Mouse (Mus musculus) heart, postnatal 0 days (tissue): ENCODE data around the gene Rac2. TPM values are rescaled to one million over a fixed set of nuclear protein-coding genes. Genes with fewer than 3 reads are reported as not detected.
A peak's percentile ranks its signal among the peaks of the same experiment; 100 is the strongest.

Experiments
- ATAC-seq: fragments of 200-750 bp; cut with Nextera tagmentation; 2 replicates; pipeline ENCODE4 v1.8.0; 2017; ENCODE audit warnings: low read depth, moderate number of reproducible peaks, moderate library complexity; ENCODE audit not compliant: insufficient read depth
- DNase-seq: peaks from one replicate; pipeline ENCODE4 v3.0.0-alpha.2; 2016; ENCODE audit warnings: low spot score
- H3K27ac ChIP-seq: fragments of 300-500 bp; sonication (generic); 2 replicates; pipeline ENCODE4 v1.5.1; 2014; ENCODE audit warnings: low read depth, mild to moderate bottlenecking
- H3K27me3 ChIP-seq: fragments of 300-500 bp; sonication (generic); 2 replicates; pipeline ENCODE4 v1.6.1; 2014; ENCODE audit warnings: low read length, mixed read lengths; ENCODE audit not compliant: control insufficient read depth, insufficient read depth
- H3K36me3 ChIP-seq: fragments of 300-500 bp; sonication (generic); replicated peaks from 2 replicates; pipeline ENCODE4 v1.6.1; 2014; ENCODE audit warnings: low read length, mixed read lengths; ENCODE audit not compliant: control insufficient read depth, insufficient read depth
- H3K4me1 ChIP-seq: fragments of 300-500 bp; sonication (generic); 2 replicates; pipeline ENCODE4 v1.6.1; 2014; ENCODE audit warnings: antibody characterized with exemption; ENCODE audit not compliant: control insufficient read depth, insufficient read depth
- H3K4me2 ChIP-seq: fragments of 300-500 bp; sonication (generic); 2 replicates; pipeline ENCODE4 v1.6.1; 2014; ENCODE audit warnings: low read depth, mild to moderate bottlenecking, low read length, moderate library complexity
- H3K4me3 ChIP-seq: fragments of 300-500 bp; sonication (generic); 2 replicates; pipeline ENCODE4 v1.5.1; 2014; ENCODE audit warnings: low read depth, low read length
- H3K9ac ChIP-seq: fragments of 300-500 bp; sonication (generic); replicated peaks from 2 replicates; pipeline ENCODE4 v1.6.1; 2014; ENCODE audit warnings: low read depth, low read length, mixed read lengths
- H3K9me3 ChIP-seq: fragments of 300-500 bp; sonication (generic); replicated peaks from 2 replicates; pipeline ENCODE4 v1.6.1; 2016; ENCODE audit warnings: low read length; ENCODE audit not compliant: control insufficient read depth
- CTCF ChIP-seq: IDR thresholded peaks from 2 replicates; pipeline ENCODE4 v1.5.1; 2016; ENCODE audit warnings: antibody characterized with exemption, control low read depth, low read depth
- EP300 ChIP-seq: IDR thresholded peaks from 2 replicates; pipeline ENCODE4 v1.6.1; 2016; ENCODE audit warnings: antibody characterized with exemption, low read depth
- WGBS: fragments of 180-500 bp; shearing (Covaris S2); extraction: QIAGEN DNeasy Blood & Tissue Kit; methylation state at CpG from one replicate; pipeline ENCODE4 v1.1.7; 2014; 5-methylcytosine and 5-hydroxymethylcytosine counted together
- polyA plus RNA-seq: library from polyadenylated mRNA; unstranded; fragments of >200 nt; fragmentation: Nextera tagmentation; extraction: Ambion mirVana; gene quantifications from 2 replicates; pipeline ENCODE4 v1.2.1, GENCODE M21; 2015
- total RNA-seq: library from RNA; depleted of rRNA; stranded (reverse); fragments of >200 nt; gene quantifications from 2 replicates; pipeline ENCODE4 v1.2.3, GENCODE M21; 2014; ENCODE audit warnings: low replicate concordance

Rac2 gene
- total and polyA plus RNA-seq, 2 experiments from 2014 or later: 3.1 to 4.0 TPM

DNA sequence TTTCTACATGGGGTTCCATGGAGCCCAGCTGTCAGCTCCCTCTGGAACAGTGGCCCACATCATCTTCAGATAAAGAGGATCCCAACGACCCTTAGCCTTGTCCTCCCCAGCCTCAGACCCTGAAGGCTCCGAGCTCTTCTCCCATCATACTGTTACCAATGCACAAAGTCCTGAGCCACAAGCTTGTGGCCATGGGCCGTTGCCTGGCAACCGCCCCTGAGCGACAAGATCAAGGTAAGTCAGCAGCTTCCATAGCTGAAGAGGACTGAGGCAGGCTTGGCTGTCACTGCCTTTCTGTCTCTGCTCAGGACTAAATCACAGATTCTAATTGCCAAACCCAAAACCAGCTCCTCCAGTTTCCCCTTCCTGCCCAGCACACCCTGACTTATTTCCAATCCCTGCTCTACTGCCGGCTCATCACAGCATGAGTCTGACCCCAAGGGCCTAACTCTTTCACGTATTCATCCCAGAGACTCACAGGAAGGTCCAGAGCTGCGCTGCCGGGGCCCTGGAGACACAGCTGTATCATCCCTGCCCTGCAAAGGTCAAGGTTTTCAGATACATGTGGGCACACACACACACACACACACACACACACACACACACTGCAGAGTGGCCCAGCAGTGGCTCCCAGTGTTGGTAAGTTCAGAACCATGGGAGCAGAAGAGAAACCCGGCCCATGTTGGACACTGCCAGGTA lies 36.7 kb downstream of the Rac2 start:
- Histone ChIP-seq H3K36me3 (no peaks in the 10 kb centered on the region), H3K27me3 (no peaks in the 10 kb centered on the region), H3K4me3 (no peak overlapping the region), H3K4me2 (no peak overlapping the region), H3K9ac (no peak overlapping the region), H3K9me3 (no peaks in the 10 kb centered on the region), H3K27ac (no peak overlapping the region), H3K4me1 (peaks cover 7% of the 10 kb centered on the region; the same call in 1 of the 2 replicates)
- ATAC-seq (no peak), DNase-seq (no peak)
- no peak for TF ChIP-seq EP300
- WGBS: 61% methylated on average over 10 of the region's 10 CpGs

DNA sequence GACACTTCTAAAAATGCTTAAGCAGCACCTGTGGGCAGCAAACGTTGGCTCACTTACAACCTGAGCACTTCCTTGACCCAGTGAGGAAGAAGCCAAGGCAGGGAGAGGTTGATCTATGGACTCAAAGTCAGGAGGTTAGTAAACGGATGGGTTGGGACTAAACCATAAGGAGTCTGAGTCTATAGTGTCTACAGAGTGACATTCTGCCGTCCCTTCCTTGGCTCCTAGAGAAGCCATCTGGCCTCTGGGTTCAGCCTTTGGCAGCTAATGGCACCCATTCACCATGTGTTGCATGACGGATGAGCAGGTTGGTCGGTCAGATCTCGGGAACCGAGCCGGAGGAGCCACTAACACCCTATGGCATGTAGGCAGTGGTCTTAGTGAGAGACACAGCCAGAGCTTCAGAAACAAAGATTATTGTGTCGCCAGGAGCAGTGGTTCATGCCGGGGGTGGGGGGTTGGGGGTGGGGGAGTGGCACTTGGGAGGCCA lies 39.2 kb downstream of the Rac2 start:
- Histone ChIP-seq H3K4me3 (no peak overlapping the region), H3K27ac (no peak overlapping the region), H3K4me2 (no peak overlapping the region), H3K36me3 (no peaks in the 10 kb centered on the region), H3K9me3 (no peaks in the 10 kb centered on the region), H3K27me3 (no peaks in the 10 kb centered on the region), H3K4me1 (peaks cover 32% of the 10 kb centered on the region), H3K9ac (no peak overlapping the region)
- ATAC-seq: no peak
- DNase-seq: no peak
- 75% methylated on average over 10 of the region's 10 CpGs for WGBS
- no peak for TF ChIP-seq CTCF
- no peak for TF ChIP-seq EP300

DNA sequence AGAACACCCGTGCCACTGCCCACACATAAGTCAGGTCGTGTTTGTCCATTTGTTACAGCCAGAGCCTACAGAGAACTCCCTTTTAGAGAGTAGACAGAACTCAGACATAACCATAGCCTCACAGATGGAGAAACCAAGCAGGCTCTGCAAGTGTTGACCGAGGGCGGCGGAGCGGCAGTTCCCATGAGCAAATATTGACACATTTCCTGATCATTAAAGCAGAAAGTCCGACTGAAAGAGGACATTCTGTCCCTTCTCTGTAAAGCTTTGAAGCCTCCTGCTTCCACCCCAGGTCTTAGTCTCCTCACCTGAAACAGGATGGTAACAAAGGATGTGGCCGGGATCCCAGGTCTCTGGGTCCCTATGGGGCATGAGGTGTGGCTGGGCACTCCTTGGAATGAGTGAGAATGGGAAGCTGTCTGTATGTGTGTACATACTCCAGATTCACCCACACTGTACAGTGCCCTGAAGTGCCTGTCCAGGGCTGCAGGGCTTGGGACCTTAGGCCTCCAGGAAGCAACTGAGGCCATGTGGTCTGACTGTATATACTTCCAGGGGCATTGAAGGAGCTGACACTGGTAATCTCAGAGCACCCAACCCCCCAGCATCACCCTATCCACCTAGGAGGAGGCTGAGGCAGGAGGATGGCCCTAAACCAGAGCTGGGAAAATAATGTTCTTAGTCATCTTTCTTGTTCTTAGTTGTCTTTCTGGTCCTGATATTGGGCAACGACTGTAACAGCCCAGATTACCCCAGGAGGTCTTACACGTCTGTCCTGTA lies 39.8 kb downstream of the Rac2 start:
- 71% methylated on average over 10 of the region's 10 CpGs for WGBS
- Histone ChIP-seq H3K4me3 (no peak overlapping the region), H3K27ac (no peak overlapping the region), H3K4me2 (no peak overlapping the region), H3K9me3 (no peaks in the 10 kb centered on the region), H3K27me3 (no peaks in the 10 kb centered on the region), H3K36me3 (no peaks in the 10 kb centered on the region), H3K4me1 (peaks cover 34% of the 10 kb centered on the region), H3K9ac (no peak overlapping the region)
- TF ChIP-seq EP300 (no peak), CTCF (no peak)
- no peak for ATAC-seq
- DNase-seq: no peak

DNA sequence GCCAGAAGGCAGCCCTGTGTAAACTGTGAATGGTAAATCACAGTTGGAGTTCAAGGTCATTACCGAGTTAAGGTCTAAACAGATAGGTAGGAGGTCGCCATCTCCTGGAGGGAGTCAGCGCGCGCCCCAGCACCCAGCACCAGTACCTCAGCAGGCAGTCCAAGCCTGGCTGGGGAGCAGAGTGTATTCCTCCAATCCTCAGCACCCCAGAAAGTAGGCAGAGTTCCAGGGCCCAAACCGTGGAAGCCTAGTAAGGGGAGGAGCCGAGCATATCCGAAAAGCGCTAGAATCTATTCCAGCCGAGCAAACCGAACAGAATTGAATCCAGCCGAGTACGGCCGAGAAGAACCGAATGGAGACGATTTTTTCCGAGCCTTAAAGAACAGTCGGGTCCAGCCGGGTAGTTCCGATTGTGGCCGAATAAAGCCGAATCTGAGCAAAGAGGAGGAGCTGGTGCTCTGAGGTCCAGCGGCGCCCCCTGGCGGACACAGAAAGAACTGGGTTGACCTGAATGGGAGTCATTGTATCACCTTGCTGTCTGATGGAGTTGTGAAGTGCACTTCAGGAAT lies 40.6 kb downstream of the Rac2 start:
- Histone ChIP-seq H3K4me1 (peaks cover 36% of the 10 kb centered on the region), H3K27ac (peak overlapping the region; percentile 92), H3K36me3 (no peaks in the 10 kb centered on the region), H3K4me3 (peak overlapping the region; percentile 14; the same call in 1 of the 2 replicates), H3K9me3 (no peaks in the 10 kb centered on the region), H3K4me2 (peak overlapping the region; percentile 53), H3K9ac (peak overlapping the region; percentile 37), H3K27me3 (no peaks in the 10 kb centered on the region)
- under 1% methylated on average over 25 of the region's 25 CpGs for WGBS
- TF ChIP-seq CTCF (peak; percentile 97), EP300 (no peak; the same call in 1 of the 2 replicates)
- ATAC-seq (peak; percentile 88), DNase-seq (peak; percentile 97)

DNA sequence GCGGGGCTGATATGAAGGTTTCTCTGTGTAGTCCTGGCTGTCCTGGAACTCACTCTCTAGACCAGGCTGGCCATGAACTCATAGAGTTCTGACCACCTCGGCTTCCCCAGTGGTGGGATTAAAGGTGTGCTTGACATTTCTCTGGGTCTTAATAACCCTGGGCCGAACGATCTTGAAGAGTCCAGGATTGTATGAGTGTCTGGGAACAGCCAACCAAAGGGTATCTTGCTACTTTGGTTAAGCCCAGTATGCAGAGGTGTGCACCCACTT lies 41.2 kb downstream of the Rac2 start:
- ATAC-seq (no peak), DNase-seq (peak; percentile 5)
- Histone ChIP-seq H3K4me1 (peaks cover 36% of the 10 kb centered on the region), H3K4me3 (peak overlapping the region; percentile 14; the same call in 1 of the 2 replicates), H3K9me3 (no peaks in the 10 kb centered on the region), H3K27ac (peak overlapping the region; percentile 92), H3K36me3 (no peaks in the 10 kb centered on the region; the same call in 1 of the 2 replicates), H3K9ac (peak overlapping the region; percentile 37), H3K27me3 (no peaks in the 10 kb centered on the region), H3K4me2 (peak overlapping the region; percentile 53)
- 69% methylated on average over 4 of the region's 4 CpGs for WGBS
- TF ChIP-seq CTCF (no peak), EP300 (no peak)
